Mouse (Mus musculus) cortical plate, adult 2 months (tissue): ENCODE results near the gene Ebf4.

Experiments used
- CTCF ChIP-seq: fragments of 200-500 bp; IDR thresholded peaks from 2 replicates; pipeline ENCODE4 v1.5.1; 2011; ENCODE audit warnings: mild to moderate bottlenecking, control low read depth, low read length; ENCODE audit not compliant: insufficient read depth; ENCODE audit errors: extremely low read depth
- POLR2A ChIP-seq: fragments of 200-500 bp; IDR thresholded peaks from 2 replicates; pipeline ENCODE4 v1.6.1; 2011; ENCODE audit warnings: mild to moderate bottlenecking, low read length, control low read depth; ENCODE audit not compliant: insufficient read depth; ENCODE audit errors: extremely low read depth

GRCm38 (mm10) chr2:130353411-130353810 lies 58.4 kb downstream of the Ebf4 start:
- TF ChIP-seq POLR2A (no peak), CTCF (no peak)
